Comparison of ENCODE assay signal across 14 mouse cellular contexts in genomic region chr1:121176541-121176940, GRCm38 (mm10).
"Had no signal": no experiment of that assay in that cellular context is flagged by ENCODE, and none has a peak within 500 bp of the region (broad histone marks: within the 10 kb centered on the region; RNA-seq: fewer than 3 reads in every experiment).

No protein-coding gene starts in this region.

- H3K9ac ChIP-seq: intestine, embryonic 15.5 days; liver, embryonic 15.5 days had no signal

- H3K36me3 ChIP-seq: intestine, embryonic 15.5 days; liver, embryonic 15.5 days had no signal

- H3K4me2 ChIP-seq: intestine, embryonic 15.5 days; liver, embryonic 11.5 days; liver, embryonic 15.5 days had no signal

- H3K9me3 ChIP-seq: intestine, embryonic 15.5 days; liver, embryonic 15.5 days had no signal

- ATAC-seq: intestine, embryonic 15.5 days had no signal

- DNase-seq: kidney, adult 18-20 months; kidney, postnatal 10 days; kidney, postnatal 4 days; lung, adult 2 months; lung, postnatal 14 days; right cerebral cortex, adult 18-20 months; right cerebral cortex, postnatal 25 days; thymus, postnatal 36 days had no signal

- H3K27ac ChIP-seq: intestine, embryonic 15.5 days; layer of hippocampus, adult 2 months; liver, embryonic 15.5 days; macrophage had no signal

- H3K4me3 ChIP-seq: intestine, embryonic 15.5 days; layer of hippocampus, adult 2 months; liver, embryonic 15.5 days; megakaryocyte, embryonic 14.5 days had no signal

- H3K4me1 ChIP-seq: intestine, embryonic 15.5 days; liver, embryonic 15.5 days had no signal
